Mouse (Mus musculus): ENCODE measurements around the gene Bbip1. TPM values are rescaled to one million over a fixed set of nuclear protein-coding genes. Genes with fewer than 3 reads are reported as not detected.
"Not testable (repeated sequence)": the region's sequence is repeated elsewhere in the genome, so short reads cannot be mapped to it uniquely, and the experiment has no call there.

Gene Bbip1
- polyA plus RNA-seq, 1 experiment from 2014 or later = 103 TPM

- H3K36me3 ChIP-seq (ENCODE audit: control insufficient read depth, insufficient read depth, low read length) = peaks cover 4% of the 10 kb centered on the region; the same call in 1 of the 2 replicates
- no peaks in the 10 kb centered on the region for H3K9me3 ChIP-seq (ENCODE audit: control insufficient read depth, low read length)
- H3K27ac ChIP-seq (ENCODE audit: low read depth, low read length) = peak overlapping the region; percentile 50
- 49% methylated on average over 4 of the region's 4 CpGs for WGBS
- DNase-seq (ENCODE audit: low spot score) = no peak
- no peaks in the 10 kb centered on the region for H3K27me3 ChIP-seq (replicated peaks; ENCODE audit: control insufficient read depth, insufficient read depth, low read length)
- no peak overlapping the region for H3K9ac ChIP-seq (ENCODE audit: low read depth, low read length)
- H3K4me1 ChIP-seq (replicated peaks; ENCODE audit: control insufficient read depth, insufficient read depth, low read length) = peaks cover 20% of the 10 kb centered on the region
- no peak overlapping the region for H3K4me3 ChIP-seq (ENCODE audit: low read depth, low read length)
- H3K4me2 ChIP-seq = peak overlapping the region; percentile 19; the same call in 1 of the 2 replicates
- ATAC-seq (replicated peaks; ENCODE audit: low FRiP score) = 0 out of 2 replicates have a peak, but pooled peaks have one; percentile 3
Measured at GRCm38 (mm10) chr19:53941139-53941538, 3.3 kb downstream of the Bbip1 start.

GRCm38 (mm10) chr19:53939467-53939866, 5.0 kb downstream of the Bbip1 start:
- 67% methylated on average over 4 of the region's 4 CpGs for WGBS
- H3K4me1 ChIP-seq (replicated peaks; ENCODE audit: control insufficient read depth, insufficient read depth, low read length) = peaks cover 18% of the 10 kb centered on the region
- H3K9me3 ChIP-seq (ENCODE audit: control insufficient read depth, low read length) = no peaks in the 10 kb centered on the region
- no peak overlapping the region for H3K9ac ChIP-seq (ENCODE audit: low read depth, low read length)
- ATAC-seq (replicated peaks; ENCODE audit: low FRiP score) (no peak), DNase-seq (ENCODE audit: low spot score) (no peak)
- no peak overlapping the region for H3K4me3 ChIP-seq (ENCODE audit: low read depth, low read length)
- H3K4me2 ChIP-seq = no peak overlapping the region
- H3K27ac ChIP-seq (ENCODE audit: low read depth, low read length) = peak overlapping the region; percentile 28
- H3K36me3 ChIP-seq (ENCODE audit: control insufficient read depth, insufficient read depth, low read length) = peaks cover 4% of the 10 kb centered on the region; the same call in 1 of the 2 replicates
- H3K27me3 ChIP-seq (replicated peaks; ENCODE audit: control insufficient read depth, insufficient read depth, low read length) = no peaks in the 10 kb centered on the region

- Histone ChIP-seq H3K4me2 (no peak overlapping the region), H3K4me3 (ENCODE audit: low read depth, low read length) (no peak overlapping the region), H3K36me3 (ENCODE audit: control insufficient read depth, insufficient read depth, low read length) (peaks cover 7% of the 10 kb centered on the region; the same call in 1 of the 2 replicates), H3K27me3 (replicated peaks; ENCODE audit: control insufficient read depth, insufficient read depth, low read length) (no peaks in the 10 kb centered on the region), H3K27ac (ENCODE audit: low read depth, low read length) (no peak overlapping the region), H3K4me1 (replicated peaks; ENCODE audit: control insufficient read depth, insufficient read depth, low read length) (no peaks in the 10 kb centered on the region), H3K9me3 (ENCODE audit: control insufficient read depth, low read length) (no peaks in the 10 kb centered on the region), H3K9ac (ENCODE audit: low read depth, low read length) (no peak overlapping the region)
- ATAC-seq (replicated peaks; ENCODE audit: low FRiP score) (no peak), DNase-seq (ENCODE audit: low spot score) (no peak)
Measured at GRCm38 (mm10) chr19:53934046-53934445, 10.4 kb downstream of the Bbip1 start.

GRCm38 (mm10) chr19:53933050-53933449, 11.4 kb downstream of the Bbip1 start:
- no peak overlapping the region for H3K4me3 ChIP-seq (ENCODE audit: low read depth, low read length)
- no peaks in the 10 kb centered on the region for H3K9me3 ChIP-seq (ENCODE audit: control insufficient read depth, low read length)
- H3K4me2 ChIP-seq = no peak overlapping the region
- H3K9ac ChIP-seq (ENCODE audit: low read depth, low read length) = no peak overlapping the region
- no peak overlapping the region; the same call in 1 of the 2 replicates for H3K27ac ChIP-seq (ENCODE audit: low read depth, low read length)
- H3K4me1 ChIP-seq (replicated peaks; ENCODE audit: control insufficient read depth, insufficient read depth, low read length) = no peaks in the 10 kb centered on the region
- H3K27me3 ChIP-seq (replicated peaks; ENCODE audit: control insufficient read depth, insufficient read depth, low read length) = no peaks in the 10 kb centered on the region
- H3K36me3 ChIP-seq (ENCODE audit: control insufficient read depth, insufficient read depth, low read length) = peaks cover 6% of the 10 kb centered on the region
- DNase-seq (ENCODE audit: low spot score) (no peak), ATAC-seq (replicated peaks; ENCODE audit: low FRiP score) (no peak)

- no peaks in the 10 kb centered on the region for H3K27me3 ChIP-seq (replicated peaks; ENCODE audit: control insufficient read depth, insufficient read depth, low read length)
- H3K4me1 ChIP-seq (replicated peaks; ENCODE audit: control insufficient read depth, insufficient read depth, low read length) = no peaks in the 10 kb centered on the region
- peaks cover 13% of the 10 kb centered on the region for H3K36me3 ChIP-seq (ENCODE audit: control insufficient read depth, insufficient read depth, low read length)
- DNase-seq (ENCODE audit: low spot score) (no peak), ATAC-seq (replicated peaks; ENCODE audit: low FRiP score) (no peak)
- 49% methylated on average over 3 of the region's 3 CpGs for WGBS
- no peak overlapping the region for H3K4me2 ChIP-seq
- H3K27ac ChIP-seq (ENCODE audit: low read depth, low read length) = no peak overlapping the region
- H3K4me3 ChIP-seq (ENCODE audit: low read depth, low read length) = no peak overlapping the region
- no peaks in the 10 kb centered on the region for H3K9me3 ChIP-seq (ENCODE audit: control insufficient read depth, low read length)
- H3K9ac ChIP-seq (ENCODE audit: low read depth, low read length) = no peak overlapping the region
Measured at GRCm38 (mm10) chr19:53929218-53929617, 15.2 kb downstream of the Bbip1 start.

- H3K9ac ChIP-seq (ENCODE audit: low read depth, low read length) = no peak overlapping the region
- DNase-seq (ENCODE audit: low spot score) = no peak
- H3K36me3 ChIP-seq (ENCODE audit: control insufficient read depth, insufficient read depth, low read length) = peaks cover 22% of the 10 kb centered on the region
- no peaks in the 10 kb centered on the region for H3K9me3 ChIP-seq (ENCODE audit: control insufficient read depth, low read length)
- WGBS = 73% methylated on average over 1 of the region's 1 CpGs
- no peak overlapping the region for H3K27ac ChIP-seq (ENCODE audit: low read depth, low read length)
- no peaks in the 10 kb centered on the region for H3K4me1 ChIP-seq (replicated peaks; ENCODE audit: control insufficient read depth, insufficient read depth, low read length)
- H3K4me2 ChIP-seq = no peak overlapping the region
- H3K4me3 ChIP-seq (ENCODE audit: low read depth, low read length) = no peak overlapping the region
- no peaks in the 10 kb centered on the region for H3K27me3 ChIP-seq (replicated peaks; ENCODE audit: control insufficient read depth, insufficient read depth, low read length)
- ATAC-seq (replicated peaks; ENCODE audit: low FRiP score) = no peak
Measured at GRCm38 (mm10) chr19:53926705-53927104, 17.7 kb downstream of the Bbip1 start.

- H3K27me3 ChIP-seq (replicated peaks; ENCODE audit: control insufficient read depth, insufficient read depth, low read length) = no peaks in the 10 kb centered on the region
- H3K9ac ChIP-seq (ENCODE audit: low read depth, low read length) = no peak overlapping the region
- ATAC-seq (replicated peaks; ENCODE audit: low FRiP score) (no peak), DNase-seq (ENCODE audit: low spot score) (no peak)
- no peaks in the 10 kb centered on the region for H3K4me1 ChIP-seq (replicated peaks; ENCODE audit: control insufficient read depth, insufficient read depth, low read length)
- H3K4me2 ChIP-seq = no peak overlapping the region
- no peak overlapping the region for H3K4me3 ChIP-seq (ENCODE audit: low read depth, low read length)
- 78% methylated on average over 2 of the region's 2 CpGs for WGBS
- no peak overlapping the region for H3K27ac ChIP-seq (ENCODE audit: low read depth, low read length)
- no peaks in the 10 kb centered on the region for H3K9me3 ChIP-seq (ENCODE audit: control insufficient read depth, low read length)
- peaks cover 19% of the 10 kb centered on the region for H3K36me3 ChIP-seq (ENCODE audit: control insufficient read depth, insufficient read depth, low read length)
Measured at GRCm38 (mm10) chr19:53925338-53925751, 19.1 kb downstream of the Bbip1 start.

- not testable (repeated sequence) for H3K4me3 ChIP-seq (ENCODE audit: low read depth, low read length); H3K27ac ChIP-seq (ENCODE audit: low read depth, low read length); H3K4me1 ChIP-seq (replicated peaks; ENCODE audit: control insufficient read depth, insufficient read depth, low read length); H3K9ac ChIP-seq (ENCODE audit: low read depth, low read length); ATAC-seq (replicated peaks; ENCODE audit: low FRiP score); H3K27me3 ChIP-seq (replicated peaks; ENCODE audit: control insufficient read depth, insufficient read depth, low read length); H3K9me3 ChIP-seq (ENCODE audit: control insufficient read depth, low read length); H3K4me2 ChIP-seq; DNase-seq (ENCODE audit: low spot score)
- WGBS = 93% methylated on average over 3 of the region's 3 CpGs
- H3K36me3 ChIP-seq (ENCODE audit: control insufficient read depth, insufficient read depth, low read length) = peaks cover 19% of the 10 kb centered on the region
Measured at GRCm38 (mm10) chr19:53921996-53922395, 22.4 kb downstream of the Bbip1 start.

- no peak for DNase-seq (ENCODE audit: low spot score)
- H3K27me3 ChIP-seq (replicated peaks; ENCODE audit: control insufficient read depth, insufficient read depth, low read length) = no peaks in the 10 kb centered on the region
- peaks cover 15% of the 10 kb centered on the region for H3K36me3 ChIP-seq (ENCODE audit: control insufficient read depth, insufficient read depth, low read length)
- no peak overlapping the region for H3K4me3 ChIP-seq (ENCODE audit: low read depth, low read length)
- H3K4me2 ChIP-seq = no peak overlapping the region
- ATAC-seq (replicated peaks; ENCODE audit: low FRiP score) = no peak
- H3K9me3 ChIP-seq (ENCODE audit: control insufficient read depth, low read length) = no peaks in the 10 kb centered on the region
- H3K4me1 ChIP-seq (replicated peaks; ENCODE audit: control insufficient read depth, insufficient read depth, low read length) = no peaks in the 10 kb centered on the region
- WGBS = 86% methylated on average over 10 of the region's 10 CpGs
- no peak overlapping the region for H3K27ac ChIP-seq (ENCODE audit: low read depth, low read length)
- no peak overlapping the region for H3K9ac ChIP-seq (ENCODE audit: low read depth, low read length)
Measured at GRCm38 (mm10) chr19:53919541-53919940, 24.9 kb downstream of the Bbip1 start.
